Mouse (Mus musculus): ENCODE results near the gene Glmp.

GRCm38 (mm10) chr3:88296110-88296560, 28.7 kb upstream of the Glmp start:
- TF ChIP-seq CTCF (IDR thresholded peaks at IDR 0.05; ENCODE audit: low read depth, low read length) = no peak
- no peak for TF ChIP-seq POLR2A (IDR thresholded peaks at IDR 0.05; ENCODE audit: extremely low read depth, insufficient read depth, low read length)

All from liver, adult 2 months (tissue).